Mouse (Mus musculus) liver, postnatal 0 days (tissue): Measurements from ENCODE around the gene Prrx2.

ENCODE experiments used
- CTCF ChIP-seq: sonication (generic); IDR thresholded peaks from 2 replicates; pipeline ENCODE4 v1.5.1; 2016; ENCODE audit warnings: antibody characterized with exemption, low read depth
- EP300 ChIP-seq: IDR thresholded peaks from 2 replicates; pipeline ENCODE4 v1.6.1; 2016; ENCODE audit warnings: antibody characterized with exemption, low read depth, mild to moderate bottlenecking

DNA sequence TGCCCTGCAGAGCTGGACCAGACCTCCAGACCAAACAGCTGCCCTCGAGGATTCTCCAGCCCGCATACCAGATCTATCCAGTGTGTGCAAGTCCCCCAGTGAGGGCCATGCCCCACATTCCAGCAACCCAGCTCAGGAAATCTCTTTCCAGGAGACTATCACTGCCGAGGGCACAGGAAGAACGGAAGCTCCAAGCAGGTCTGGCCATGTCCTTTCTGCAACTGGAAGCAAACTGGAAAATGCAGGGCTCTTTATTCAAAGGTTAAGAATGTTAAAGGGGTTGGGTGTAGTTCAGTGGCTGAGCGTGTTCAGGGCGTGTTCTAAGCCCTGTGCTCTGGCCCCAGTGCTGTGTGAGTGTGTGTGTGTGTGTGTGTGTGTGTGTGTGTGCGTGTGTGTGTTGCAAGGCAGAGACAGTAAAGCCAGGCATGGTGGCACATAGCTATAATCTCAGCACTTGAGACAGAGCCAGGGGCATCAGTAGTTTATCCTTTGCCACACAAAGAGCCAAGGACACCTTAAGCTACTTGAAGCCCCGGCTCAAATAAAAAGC is 84.1 kb downstream of the Prrx2 start:
- TF ChIP-seq CTCF, result no peak
- TF ChIP-seq EP300, result no peak
